Mouse (Mus musculus) heart, adult 8-10 months (tissue): Measurements from ENCODE around the gene Vps52. TPM values are rescaled to one million over a fixed set of nuclear protein-coding genes. Genes with fewer than 3 reads are reported as not detected.

Experiments used
- DNase-seq: peaks from one replicate; pipeline ENCODE4 v3.0.0; 2022; ENCODE audit warnings: low spot score
- total RNA-seq, 4 experiments: library from RNA; stranded (reverse); gene quantifications; 2 replicates each; pipeline ENCODE4 v1.2.4; 2022

Vps52 gene
- total RNA-seq, 4 experiments from 2014 or later, result 35.6 to 45.0 (median 41.6) TPM

DNA sequence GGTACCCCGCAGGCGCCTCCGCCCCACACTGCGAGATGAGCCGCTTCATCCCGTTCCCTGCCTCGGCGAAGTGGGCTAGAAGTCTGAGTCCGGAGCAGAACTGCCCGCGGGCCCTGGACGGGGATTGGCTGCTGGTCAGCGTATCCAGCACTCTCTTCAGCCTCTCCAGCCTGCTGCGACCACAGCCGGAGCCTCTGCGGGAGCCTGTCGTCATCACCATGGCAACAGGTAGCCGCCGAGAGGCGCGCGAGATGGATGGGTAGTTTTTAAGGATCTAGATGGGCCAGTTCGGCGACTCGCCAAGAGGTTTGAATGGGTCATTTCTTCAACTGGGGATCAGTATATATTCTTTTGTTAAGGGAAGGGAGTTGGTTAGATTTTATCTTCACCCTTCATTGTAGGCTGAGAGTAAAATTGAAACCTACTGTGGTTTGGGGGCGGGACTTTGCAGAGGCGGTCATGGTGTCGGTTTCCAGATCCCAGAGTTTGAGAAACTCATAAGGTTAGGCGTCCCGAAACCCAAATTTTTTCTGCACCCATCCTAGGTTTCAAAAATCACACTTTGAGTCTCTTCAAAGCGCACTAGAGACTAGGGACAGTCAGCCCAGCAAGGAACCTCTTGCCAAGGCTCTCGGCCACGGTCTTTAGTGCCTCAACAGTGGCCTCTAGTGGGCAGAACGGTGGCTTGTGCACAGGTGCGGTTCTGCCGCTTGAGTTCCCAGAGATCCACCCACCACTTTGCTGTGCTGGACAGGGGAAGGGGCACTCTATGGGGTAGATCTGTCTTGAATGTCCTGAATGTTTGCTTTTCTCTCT lies 35.1 kb upstream of the Vps52 start:
- peak; percentile 82 for DNase-seq

DNA sequence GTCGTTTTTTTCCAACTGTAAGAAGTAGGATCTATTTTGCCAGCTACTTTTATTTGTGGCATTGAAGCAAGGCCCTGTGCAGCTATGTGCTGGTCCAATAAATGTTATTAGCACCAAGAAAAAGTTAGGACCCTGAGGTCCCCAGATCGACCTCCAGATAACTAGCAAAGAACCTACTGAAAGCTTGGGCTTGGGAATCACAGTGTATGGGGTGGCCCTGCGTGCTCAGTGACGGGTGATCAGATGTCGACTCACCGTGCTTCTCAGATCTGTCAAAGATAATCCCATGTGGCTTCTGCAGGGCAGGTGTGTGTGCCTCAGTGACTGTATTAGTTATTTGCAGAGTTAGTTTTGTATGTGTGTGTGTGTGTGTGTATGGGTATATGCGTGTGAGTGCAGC lies 34.3 kb upstream of the Vps52 start:
- no peak for DNase-seq

GRCm38 (mm10) chr17:33924577-33925283 lies 30.9 kb upstream of the Vps52 start:
- no peak for DNase-seq

DNA sequence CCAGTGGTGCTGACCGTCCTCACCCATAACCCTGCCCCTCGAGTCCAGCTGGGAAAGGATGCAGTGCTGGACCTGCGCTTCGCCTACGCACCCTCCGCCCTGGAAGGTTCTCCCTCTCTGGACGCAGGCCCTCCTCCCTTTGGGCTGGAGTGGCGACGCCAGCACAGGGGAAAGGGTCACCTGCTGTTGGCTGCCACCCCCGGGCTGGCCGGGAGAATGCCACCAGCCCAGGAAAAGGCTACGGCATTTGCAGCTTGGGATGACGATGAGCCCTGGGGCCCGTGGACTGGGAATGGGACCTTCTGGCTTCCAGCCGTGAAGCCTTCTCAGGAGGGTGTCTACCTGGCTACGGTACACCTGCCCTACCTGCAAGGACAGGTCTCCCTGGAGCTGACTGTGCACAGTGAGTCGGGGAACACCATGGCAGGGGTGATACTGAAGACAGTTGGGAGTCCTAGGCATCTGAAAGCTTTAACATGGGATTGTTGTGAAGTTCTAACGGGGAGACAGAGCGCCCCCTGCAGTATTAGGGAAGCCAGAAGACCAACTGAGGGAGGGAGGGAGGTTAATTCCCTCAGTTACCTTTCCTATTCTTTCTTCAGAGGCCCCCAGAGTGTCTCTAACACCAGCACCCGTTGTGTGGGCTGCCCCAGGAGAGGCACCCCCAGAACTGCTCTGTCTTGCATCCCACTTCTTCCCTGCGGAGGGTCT lies 30.1 kb upstream of the Vps52 start:
- no peak for DNase-seq

DNA sequence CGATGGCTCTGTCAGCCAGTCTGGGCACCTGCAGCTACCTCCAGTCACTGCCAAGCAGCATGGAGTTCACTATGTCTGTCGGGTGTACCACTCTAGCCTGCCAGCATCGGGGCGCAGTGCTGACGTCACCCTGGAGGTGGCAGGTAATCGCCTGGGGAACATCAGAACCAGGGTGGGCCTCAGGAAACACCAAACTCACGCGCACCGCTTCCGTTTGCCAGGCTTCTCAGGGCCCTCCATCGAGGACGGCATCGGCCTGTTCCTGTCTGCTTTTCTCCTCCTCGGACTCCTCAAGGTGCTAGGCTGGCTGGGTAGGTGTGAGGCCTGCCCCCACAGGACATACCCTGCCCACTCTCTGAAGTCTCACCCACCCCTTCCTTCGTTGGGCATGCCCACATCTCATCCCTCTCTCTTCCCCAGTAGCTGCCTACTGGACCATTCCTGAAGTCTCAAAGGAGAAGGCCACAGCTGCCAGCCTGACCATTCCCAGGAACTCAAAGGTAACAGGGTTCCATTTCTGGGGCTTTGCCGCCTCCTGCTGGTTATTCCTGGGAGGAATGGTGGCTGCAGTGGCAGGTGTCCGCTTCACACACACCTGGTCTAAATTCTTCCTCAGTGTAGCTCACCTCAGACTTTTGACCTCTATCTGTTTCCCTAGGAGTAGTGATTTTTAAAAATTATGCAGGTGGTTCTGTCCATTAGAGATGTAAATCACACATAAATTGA lies 29.2 kb upstream of the Vps52 start:
- no peak for DNase-seq

DNA sequence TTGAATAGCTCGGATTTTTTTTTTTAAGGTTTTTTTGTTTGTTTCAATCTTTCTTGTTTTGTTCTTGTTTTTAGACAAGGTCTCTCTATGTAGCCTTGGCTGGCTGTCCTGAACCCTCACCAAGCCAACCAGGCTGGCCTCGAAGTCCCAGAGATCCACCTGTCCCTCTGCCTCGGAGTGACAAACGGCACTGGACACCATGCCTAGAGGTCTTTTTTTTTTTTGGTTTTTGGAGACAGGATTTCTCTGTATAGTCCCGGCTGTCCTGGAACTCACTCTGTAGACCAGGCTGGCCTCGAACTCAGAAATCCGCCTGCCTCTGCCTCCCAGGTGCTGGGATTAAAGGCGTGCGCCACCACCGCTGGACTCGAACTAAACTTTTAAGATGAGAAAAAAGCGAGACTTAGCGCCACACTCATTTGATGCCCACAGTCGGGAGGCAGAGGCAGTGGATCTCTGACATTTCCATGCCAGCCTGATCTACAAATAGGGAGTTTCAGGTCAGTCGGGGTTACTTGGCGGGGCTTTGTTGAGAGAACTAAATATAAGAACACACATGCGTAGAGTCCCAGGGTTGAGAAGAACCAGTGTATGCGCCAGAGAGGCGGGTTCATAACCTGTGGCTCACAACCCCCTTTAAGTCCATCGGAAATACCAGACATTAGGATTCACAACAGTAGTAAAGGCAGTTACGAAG lies 27.2 kb upstream of the Vps52 start:
- no peak for DNase-seq

GRCm38 (mm10) chr17:33929371-33930279 lies 26.0 kb upstream of the Vps52 start, which contains the start of gene Rgl2:
Rgl2 (plus strand) TSS chr17:33929543.
- DNase-seq, result peak; percentile 85

- peak; percentile 53 for DNase-seq
Measured at GRCm38 (mm10) chr17:33930280-33931158, 25.1 kb upstream of the Vps52 start.

DNA sequence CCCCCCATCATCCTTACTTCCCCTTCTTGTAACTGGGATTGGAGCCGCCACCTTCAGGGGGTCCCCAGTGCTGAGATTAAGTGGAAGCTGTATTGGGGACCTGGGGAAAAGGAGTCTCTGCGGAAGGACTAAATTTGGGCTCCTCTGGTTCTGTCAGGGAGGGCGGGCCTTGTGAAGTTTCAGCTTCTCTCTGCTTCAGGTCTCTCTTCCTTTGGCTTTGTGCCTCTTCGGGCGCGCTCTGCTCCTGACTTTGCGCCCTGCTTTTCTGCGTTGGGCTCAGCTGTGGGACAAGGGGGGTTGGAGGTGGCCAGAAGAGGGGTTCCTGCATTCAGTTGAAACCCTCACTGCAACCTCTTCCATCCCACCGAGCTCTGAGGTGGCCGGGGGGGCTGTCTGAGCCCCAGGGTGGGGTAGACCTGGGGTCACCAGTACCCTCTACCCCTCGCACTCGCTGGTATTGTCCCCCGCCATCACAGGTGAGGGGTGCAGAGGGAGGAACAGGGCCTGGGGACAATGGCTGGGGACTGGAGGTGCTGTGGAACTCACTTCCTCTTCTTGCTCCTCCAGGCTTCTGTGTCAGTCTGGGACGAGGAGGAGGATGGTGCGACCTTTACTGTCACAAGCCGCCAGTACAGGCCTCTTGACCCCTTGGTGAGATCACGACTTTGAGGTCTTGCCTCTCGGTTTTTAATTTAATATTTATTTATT lies 24.3 kb upstream of the Vps52 start:
- DNase-seq, result no peak

GRCm38 (mm10) chr17:33931947-33932346 lies 23.7 kb upstream of the Vps52 start:
- no peak for DNase-seq

DNA sequence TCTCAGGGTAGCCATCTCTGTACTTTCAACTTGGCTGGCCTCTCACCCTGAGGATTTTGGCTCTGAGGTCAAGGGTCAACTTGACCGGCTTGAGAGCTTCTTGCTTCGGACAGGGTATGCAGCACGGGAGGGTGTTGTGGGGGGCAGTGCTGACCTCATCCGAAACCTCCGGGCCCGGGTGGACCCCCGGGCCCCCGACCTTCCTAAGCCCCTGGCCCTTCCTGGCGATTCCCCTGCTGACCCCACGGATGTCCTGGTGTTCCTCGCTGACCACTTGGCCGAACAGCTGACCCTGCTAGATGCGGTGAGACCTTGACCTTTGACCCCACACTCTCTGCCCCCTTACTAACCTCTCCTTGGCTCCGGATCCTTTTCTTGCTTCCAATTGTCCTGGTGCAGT lies 23.2 kb upstream of the Vps52 start:
- DNase-seq, result no peak

DNA sequence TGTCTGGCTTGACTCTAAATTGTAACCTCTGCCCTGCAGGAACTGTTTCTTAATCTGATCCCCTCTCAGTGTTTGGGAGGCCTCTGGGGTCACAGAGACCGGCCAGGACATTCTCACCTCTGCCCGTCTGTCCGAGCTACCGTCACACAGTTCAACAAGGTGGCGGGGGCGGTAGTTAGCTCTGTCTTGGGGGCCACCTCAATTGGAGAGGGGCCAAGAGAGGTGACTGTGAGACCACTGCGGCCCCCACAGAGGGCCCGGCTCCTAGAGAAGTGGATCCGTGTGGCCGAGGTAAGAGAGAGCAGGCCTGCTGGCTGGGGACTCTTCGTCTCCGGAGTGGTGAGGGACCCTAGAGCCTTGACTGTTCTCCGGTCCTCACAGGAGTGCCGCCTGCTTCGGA lies 22.6 kb upstream of the Vps52 start:
- DNase-seq, result no peak

DNA sequence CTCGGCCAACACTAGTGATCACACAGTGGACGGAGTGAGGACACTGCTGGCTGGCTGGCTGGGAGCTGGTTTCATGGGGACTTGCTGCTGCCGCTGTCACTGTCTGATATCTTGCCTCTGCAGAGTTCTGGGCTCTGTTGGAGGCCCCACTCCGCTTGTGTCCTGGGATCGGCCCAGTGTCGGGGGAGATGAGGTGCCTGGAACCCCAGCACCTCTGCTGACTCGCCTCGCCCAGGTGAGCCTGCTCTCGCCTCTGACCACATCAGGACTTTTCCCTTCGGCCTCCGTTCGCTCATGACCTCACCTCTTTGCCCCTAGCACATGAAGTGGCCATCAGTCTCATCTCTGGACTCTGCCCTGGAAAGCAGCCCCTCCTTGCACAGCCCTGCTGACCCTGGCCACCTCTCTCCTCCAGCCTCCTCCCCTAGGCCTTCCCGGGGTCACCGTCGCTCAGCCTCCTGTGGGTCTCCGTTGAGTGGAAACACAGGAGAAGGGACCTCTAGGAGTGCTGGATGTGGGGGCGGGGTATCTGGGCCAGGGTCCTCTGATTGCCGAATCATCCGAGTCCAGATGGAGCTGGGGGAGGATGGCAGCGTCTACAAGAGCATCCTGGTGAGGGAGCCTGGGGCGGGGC lies 20.1 kb upstream of the Vps52 start:
- DNase-seq, result no peak

DNA sequence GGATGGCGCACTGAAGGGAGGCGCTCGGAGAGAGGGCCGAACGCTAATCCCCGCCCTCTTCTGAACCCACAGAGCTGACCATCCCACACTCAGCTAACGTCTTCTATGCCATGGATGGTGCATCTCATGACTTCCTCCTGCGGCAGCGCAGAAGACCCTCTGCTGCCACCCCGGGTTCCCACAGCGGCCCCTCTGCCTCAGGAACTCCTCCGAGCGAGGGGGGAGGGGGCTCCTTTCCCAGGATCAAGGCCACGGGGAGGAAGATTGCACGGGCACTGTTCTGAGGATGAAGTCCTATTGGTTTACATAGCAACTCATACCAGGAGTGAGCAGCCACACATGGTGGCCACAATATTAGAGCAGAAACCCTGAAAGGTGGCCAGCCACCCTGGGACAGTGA lies 18.6 kb upstream of the Vps52 start:
- no peak for DNase-seq

GRCm38 (mm10) chr17:33938783-33939182 lies 16.8 kb upstream of the Vps52 start:
- no peak for DNase-seq

- peak; percentile 93 for DNase-seq
Measured at GRCm38 (mm10) chr17:33940206-33940805, 15.3 kb upstream of the Vps52 start, which contains the start of the genes Pfdn6 and Wdr46. Pfdn6 (minus strand) TSS chr17:33940343. Wdr46 (plus strand) TSS chr17:33940660.

GRCm38 (mm10) chr17:33940981-33941380 lies 14.6 kb upstream of the Vps52 start:
- DNase-seq, result no peak
